Mouse (Mus musculus): Measurements from ENCODE around the gene Ubxn6.
A peak's percentile ranks its signal among the peaks of the same experiment; 100 is the strongest.
"Not testable (repeated sequence)": the region's sequence is repeated elsewhere in the genome, so short reads cannot be mapped to it uniquely, and the experiment has no call there.

Ubxn6 gene

GRCm38 (mm10) chr17:56100811-56101210 is 26.0 kb upstream of the Ubxn6 start:
- DNase-seq = no peak

GRCm38 (mm10) chr17:56098711-56099572 is 24.1 kb upstream of the Ubxn6 start:
- no peak for DNase-seq

GRCm38 (mm10) chr17:56098180-56098579 is 23.4 kb upstream of the Ubxn6 start:
- DNase-seq = no peak

GRCm38 (mm10) chr17:56096883-56097282 is 22.1 kb upstream of the Ubxn6 start:
- no peak for DNase-seq

GRCm38 (mm10) chr17:56092794-56093193 is 18.0 kb upstream of the Ubxn6 start:
- no peak for DNase-seq

GRCm38 (mm10) chr17:56092312-56092711 is 17.5 kb upstream of the Ubxn6 start:
- no peak for DNase-seq

- DNase-seq = no peak
These were observed 6.2 kb upstream of the Ubxn6 start for GRCm38 (mm10) chr17:56080781-56081585.

GRCm38 (mm10) chr17:56079921-56080320 is 5.1 kb upstream of the Ubxn6 start:
- DNase-seq = peak in 1 of 2 experiments; percentile 21

GRCm38 (mm10) chr17:56078880-56079795 is 4.3 kb upstream of the Ubxn6 start, which contains the start of gene Hdgfl2:
Hdgfl2 (plus strand) TSS chr17:56079634.
- DNase-seq = peak; percentile 100

GRCm38 (mm10) chr17:56078361-56078760 is 3.5 kb upstream of the Ubxn6 start:
- not testable (repeated sequence) for DNase-seq

GRCm38 (mm10) chr17:56077523-56077922 is 2.7 kb upstream of the Ubxn6 start:
- no peak for DNase-seq

GRCm38 (mm10) chr17:56074097-56074826 is 566 bp downstream of the Ubxn6 start:
- DNase-seq = peak; percentile 84 to 91

- DNase-seq = no peak
These were observed 2.6 kb downstream of the Ubxn6 start for GRCm38 (mm10) chr17:56072243-56072642.

- DNase-seq = no peak
These were observed 3.7 kb downstream of the Ubxn6 start for GRCm38 (mm10) chr17:56071126-56071525.

- no peak for DNase-seq
These were observed 5.8 kb downstream of the Ubxn6 start for GRCm38 (mm10) chr17:56069066-56069465.

- DNase-seq = no peak
These were observed 8.4 kb downstream of the Ubxn6 start for GRCm38 (mm10) chr17:56066451-56066850.

- not testable (repeated sequence) for DNase-seq
These were observed 9.1 kb downstream of the Ubxn6 start for GRCm38 (mm10) chr17:56065715-56066114.

GRCm38 (mm10) chr17:56062081-56062480 is 12.7 kb downstream of the Ubxn6 start:
- DNase-seq = no peak

GRCm38 (mm10) chr17:56057381-56058120 is 17.3 kb downstream of the Ubxn6 start:
- DNase-seq = no peak

GRCm38 (mm10) chr17:56055945-56056678 is 18.7 kb downstream of the Ubxn6 start:
- DNase-seq = no peak

Data from lung, adult 18-20 months (tissue).